Mouse (Mus musculus): ENCODE measurements around the gene Hes1. TPM values are rescaled to one million over a fixed set of nuclear protein-coding genes. Genes with fewer than 3 reads are reported as not detected.

Hes1 gene
- polyA plus RNA-seq, 1 experiment from 2014 or later = 23.2 TPM

GRCm38 (mm10) chr16:30034521-30034920 lies 29.7 kb upstream of the Hes1 start:
- H3K4me3 ChIP-seq = no peak overlapping the region
- no peaks in the 10 kb centered on the region for H3K36me3 ChIP-seq
- peaks cover 18% of the 10 kb centered on the region for H3K4me1 ChIP-seq (replicated peaks)
- no peak overlapping the region for H3K4me2 ChIP-seq
- H3K27me3 ChIP-seq = peaks cover 5% of the 10 kb centered on the region; the same call in 1 of the 2 replicates
- no peak overlapping the region for H3K27ac ChIP-seq
- no peaks in the 10 kb centered on the region for H3K9me3 ChIP-seq (replicated peaks)
- WGBS = 20% methylated on average over 6 of the region's 6 CpGs
- ATAC-seq (replicated peaks; ENCODE audit: insufficient number of reproducible peaks, insufficient read depth, low FRiP score, low read depth) = 0 out of 2 replicates have a peak, but pooled peaks have one; percentile 44
- H3K9ac ChIP-seq = no peak overlapping the region

DNA sequence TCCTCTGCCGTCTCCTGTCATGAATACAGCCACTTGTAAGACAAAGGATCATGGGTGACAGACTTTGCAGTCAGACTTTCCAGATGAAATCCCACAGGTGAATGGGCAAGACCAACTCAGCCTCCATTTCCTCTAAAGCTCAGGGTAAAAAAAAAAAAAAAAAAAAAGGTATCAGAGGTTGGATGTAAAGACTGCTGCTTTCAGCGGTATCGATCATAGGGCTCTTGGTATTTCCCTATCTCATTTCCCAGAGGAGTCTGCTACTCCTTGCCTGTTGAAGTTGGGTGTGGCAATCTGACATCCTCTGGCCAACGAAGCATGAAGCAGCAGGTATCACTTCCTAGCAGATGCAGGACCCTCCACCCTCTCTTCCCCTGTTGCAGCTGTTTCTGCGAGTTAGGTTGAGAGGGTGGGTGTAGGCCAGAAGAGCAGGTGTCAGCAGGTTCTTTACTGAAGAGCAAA lies 29.2 kb upstream of the Hes1 start:
- Histone ChIP-seq H3K36me3 (no peaks in the 10 kb centered on the region), H3K4me2 (no peak overlapping the region), H3K27me3 (peaks cover 5% of the 10 kb centered on the region; the same call in 1 of the 2 replicates), H3K27ac (no peak overlapping the region), H3K9ac (no peak overlapping the region), H3K4me1 (replicated peaks) (peaks cover 18% of the 10 kb centered on the region), H3K4me3 (no peak overlapping the region), H3K9me3 (replicated peaks) (no peaks in the 10 kb centered on the region)
- 54% methylated on average over 5 of the region's 5 CpGs for WGBS
- ATAC-seq (replicated peaks; ENCODE audit: insufficient number of reproducible peaks, insufficient read depth, low FRiP score, low read depth) = no peak

GRCm38 (mm10) chr16:30036104-30036503 lies 28.1 kb upstream of the Hes1 start:
- 79% methylated on average over 3 of the region's 3 CpGs for WGBS
- H3K4me3 ChIP-seq = no peak overlapping the region
- H3K27me3 ChIP-seq = peaks cover 5% of the 10 kb centered on the region; the same call in 1 of the 2 replicates
- H3K9ac ChIP-seq = no peak overlapping the region
- no peak for ATAC-seq (replicated peaks; ENCODE audit: insufficient number of reproducible peaks, insufficient read depth, low FRiP score, low read depth)
- H3K4me2 ChIP-seq = no peak overlapping the region
- H3K27ac ChIP-seq = no peak overlapping the region
- peaks cover 18% of the 10 kb centered on the region for H3K4me1 ChIP-seq (replicated peaks)
- H3K36me3 ChIP-seq = no peaks in the 10 kb centered on the region
- H3K9me3 ChIP-seq (replicated peaks) = no peaks in the 10 kb centered on the region

DNA sequence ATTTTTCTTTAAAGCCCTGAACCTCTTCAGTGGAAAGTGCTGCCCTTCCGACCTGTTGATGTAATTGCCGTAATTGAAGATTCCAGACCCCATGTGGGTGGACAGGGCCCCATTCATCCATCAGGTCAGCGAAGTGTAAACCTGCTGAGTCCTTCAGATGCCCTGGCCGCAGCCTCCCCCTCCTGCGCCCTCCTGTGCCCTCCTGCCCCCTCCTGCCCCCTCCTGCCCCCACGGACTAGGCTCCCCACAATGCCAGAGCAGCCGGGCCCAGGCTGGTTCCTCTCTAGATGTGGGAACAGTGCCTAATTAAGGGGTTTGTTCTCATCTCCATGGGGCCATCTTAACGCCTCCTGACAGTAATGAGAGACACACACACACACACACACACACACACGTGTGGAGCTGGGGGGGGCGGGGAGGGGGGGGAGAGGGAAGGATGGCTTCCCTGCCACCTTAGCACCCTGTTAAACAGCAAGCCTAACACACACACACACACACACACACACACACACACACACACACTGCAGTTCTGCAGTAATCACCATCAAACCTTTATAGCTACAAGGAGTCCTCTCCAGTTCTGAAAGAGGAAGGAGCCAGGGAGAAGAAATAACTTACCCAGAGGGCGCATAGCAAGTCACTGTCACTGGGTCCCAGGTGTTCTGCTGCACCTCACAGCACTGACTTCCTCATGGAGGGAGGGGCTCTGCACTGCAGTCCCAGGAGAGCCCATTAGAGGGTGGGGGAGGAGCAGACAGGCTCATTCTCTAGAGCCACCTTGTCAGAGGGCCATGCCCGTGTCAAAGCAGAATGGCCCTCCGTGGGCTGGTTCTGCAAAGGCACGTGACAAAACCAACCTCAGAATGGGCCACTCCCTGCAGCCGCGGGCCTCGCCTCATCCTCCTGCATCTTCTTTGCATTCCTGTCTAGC lies 25.3 kb upstream of the Hes1 start:
- WGBS = 38% methylated on average over 16 of the region's 17 CpGs
- no peak overlapping the region for H3K4me3 ChIP-seq

GRCm38 (mm10) chr16:30039841-30040240 lies 24.3 kb upstream of the Hes1 start:
- Histone ChIP-seq H3K36me3 (no peaks in the 10 kb centered on the region), H3K4me1 (replicated peaks) (peaks cover 4% of the 10 kb centered on the region), H3K9me3 (replicated peaks) (no peaks in the 10 kb centered on the region), H3K27me3 (peaks cover 9% of the 10 kb centered on the region; the same call in 1 of the 2 replicates), H3K27ac (no peak overlapping the region), H3K4me2 (no peak overlapping the region), H3K4me3 (no peak overlapping the region), H3K9ac (no peak overlapping the region)
- ATAC-seq (replicated peaks; ENCODE audit: insufficient number of reproducible peaks, insufficient read depth, low FRiP score, low read depth) = no peak
- 81% methylated on average over 2 of the region's 2 CpGs for WGBS

More for the DNA sequence above, 25.3 kb upstream of the Hes1 start:
- Histone ChIP-seq H3K27me3 (peaks cover 5% of the 10 kb centered on the region; the same call in 1 of the 2 replicates), H3K4me2 (no peak overlapping the region), H3K27ac (no peak overlapping the region), H3K9ac (no peak overlapping the region), H3K4me1 (replicated peaks) (peaks cover 13% of the 10 kb centered on the region), H3K9me3 (replicated peaks) (no peaks in the 10 kb centered on the region), H3K36me3 (no peaks in the 10 kb centered on the region)
- 0 out of 2 replicates have a peak, but pooled peaks have one; percentile 27 for ATAC-seq (replicated peaks; ENCODE audit: insufficient number of reproducible peaks, insufficient read depth, low FRiP score, low read depth)

- ATAC-seq (replicated peaks; ENCODE audit: insufficient number of reproducible peaks, insufficient read depth, low FRiP score, low read depth) = no peak
- Histone ChIP-seq H3K27ac (no peak overlapping the region), H3K9ac (no peak overlapping the region), H3K4me2 (no peak overlapping the region), H3K27me3 (0 out of 2 replicates have a peak, but pooled peaks cover 6% of the 10 kb centered on the region), H3K9me3 (replicated peaks) (no peaks in the 10 kb centered on the region), H3K36me3 (no peaks in the 10 kb centered on the region), H3K4me1 (replicated peaks) (peaks cover 14% of the 10 kb centered on the region), H3K4me3 (no peak overlapping the region)
- WGBS = 69% methylated on average over 4 of the region's 4 CpGs
These were observed 21.3 kb upstream of the Hes1 start for GRCm38 (mm10) chr16:30042859-30043258.

DNA sequence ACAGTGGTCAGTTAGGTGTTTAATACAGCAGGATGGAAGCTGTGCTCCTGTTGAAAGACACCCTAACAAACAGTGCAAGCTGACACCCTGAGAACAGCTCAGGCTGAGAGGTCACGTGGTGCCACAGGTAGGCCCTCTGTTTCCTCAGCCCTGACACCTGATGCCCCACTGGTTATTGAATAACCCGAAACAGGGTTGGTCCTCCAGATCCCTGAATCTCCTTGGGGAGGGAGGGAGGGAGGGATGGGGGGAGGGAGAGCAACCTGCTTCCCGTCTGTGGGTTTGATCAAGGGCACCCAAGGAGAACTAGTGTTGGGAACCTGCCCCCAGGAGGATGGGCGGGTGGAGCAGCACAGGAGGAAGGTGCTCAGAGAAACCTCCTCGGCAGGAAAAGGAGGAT lies 18.6 kb upstream of the Hes1 start:
- no peak overlapping the region for H3K4me3 ChIP-seq
- H3K4me2 ChIP-seq = no peak overlapping the region
- H3K4me1 ChIP-seq (replicated peaks) = peaks cover 11% of the 10 kb centered on the region
- H3K27ac ChIP-seq = no peak overlapping the region
- H3K9ac ChIP-seq = no peak overlapping the region
- H3K9me3 ChIP-seq (replicated peaks) = no peaks in the 10 kb centered on the region
- 0 out of 2 replicates have a peak, but pooled peaks cover 6% of the 10 kb centered on the region for H3K27me3 ChIP-seq
- 55% methylated on average over 5 of the region's 5 CpGs for WGBS
- no peak for ATAC-seq (replicated peaks; ENCODE audit: insufficient number of reproducible peaks, insufficient read depth, low FRiP score, low read depth)
- H3K36me3 ChIP-seq = no peaks in the 10 kb centered on the region

- Histone ChIP-seq H3K4me3 (no peak overlapping the region), H3K4me2 (no peak overlapping the region), H3K36me3 (no peaks in the 10 kb centered on the region), H3K4me1 (replicated peaks) (peaks cover 13% of the 10 kb centered on the region), H3K9ac (no peak overlapping the region), H3K9me3 (replicated peaks) (no peaks in the 10 kb centered on the region), H3K27ac (no peak overlapping the region), H3K27me3 (0 out of 2 replicates have a peak, but pooled peaks cover 6% of the 10 kb centered on the region)
- WGBS = 89% methylated on average over 7 of the region's 7 CpGs
- no peak for ATAC-seq (replicated peaks; ENCODE audit: insufficient number of reproducible peaks, insufficient read depth, low FRiP score, low read depth)
These were observed 17.2 kb upstream of the Hes1 start for GRCm38 (mm10) chr16:30047010-30047409.

DNA sequence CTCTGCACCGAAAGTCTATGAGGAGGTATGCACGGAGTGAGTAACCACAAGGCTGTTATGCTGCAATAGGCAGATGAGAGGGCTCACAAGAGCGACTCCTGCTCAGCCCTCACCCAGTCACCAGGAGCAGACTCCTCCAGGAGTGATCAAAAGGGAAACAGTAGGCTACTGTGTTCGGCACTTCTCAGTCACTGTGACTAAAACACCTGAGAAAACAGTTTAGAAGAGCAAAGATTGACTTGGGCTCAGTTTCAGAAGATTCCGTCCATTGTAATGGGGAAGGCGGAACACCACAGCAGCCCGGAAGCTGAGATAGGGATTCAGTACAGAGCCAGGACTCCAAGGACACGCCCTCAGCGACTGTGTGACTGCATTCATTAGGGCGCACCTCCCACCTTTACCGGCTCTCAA lies 16.8 kb upstream of the Hes1 start:
- no peak overlapping the region for H3K4me2 ChIP-seq
- no peaks in the 10 kb centered on the region for H3K9me3 ChIP-seq (replicated peaks)
- 39% methylated on average over 11 of the region's 11 CpGs for WGBS
- H3K4me3 ChIP-seq = no peak overlapping the region
- H3K27me3 ChIP-seq = 0 out of 2 replicates have a peak, but pooled peaks cover 6% of the 10 kb centered on the region
- H3K9ac ChIP-seq = no peak overlapping the region
- H3K4me1 ChIP-seq (replicated peaks) = peaks cover 16% of the 10 kb centered on the region
- ATAC-seq (replicated peaks; ENCODE audit: insufficient number of reproducible peaks, insufficient read depth, low FRiP score, low read depth) = peak; percentile 57; the same call in 1 of the 2 replicates
- H3K36me3 ChIP-seq = no peaks in the 10 kb centered on the region
- no peak overlapping the region for H3K27ac ChIP-seq

- no peaks in the 10 kb centered on the region for H3K27me3 ChIP-seq
- H3K4me3 ChIP-seq = no peak overlapping the region
- ATAC-seq (replicated peaks; ENCODE audit: insufficient number of reproducible peaks, insufficient read depth, low FRiP score, low read depth) = no peak
- no peak overlapping the region for H3K27ac ChIP-seq
- H3K9ac ChIP-seq = no peak overlapping the region
- peaks cover 19% of the 10 kb centered on the region for H3K4me1 ChIP-seq (replicated peaks)
- H3K9me3 ChIP-seq (replicated peaks) = no peaks in the 10 kb centered on the region
- H3K36me3 ChIP-seq = no peaks in the 10 kb centered on the region
- H3K4me2 ChIP-seq = no peak overlapping the region
- 63% methylated on average over 10 of the region's 10 CpGs for WGBS
These were observed 13.3 kb upstream of the Hes1 start for GRCm38 (mm10) chr16:30050767-30051490.

DNA sequence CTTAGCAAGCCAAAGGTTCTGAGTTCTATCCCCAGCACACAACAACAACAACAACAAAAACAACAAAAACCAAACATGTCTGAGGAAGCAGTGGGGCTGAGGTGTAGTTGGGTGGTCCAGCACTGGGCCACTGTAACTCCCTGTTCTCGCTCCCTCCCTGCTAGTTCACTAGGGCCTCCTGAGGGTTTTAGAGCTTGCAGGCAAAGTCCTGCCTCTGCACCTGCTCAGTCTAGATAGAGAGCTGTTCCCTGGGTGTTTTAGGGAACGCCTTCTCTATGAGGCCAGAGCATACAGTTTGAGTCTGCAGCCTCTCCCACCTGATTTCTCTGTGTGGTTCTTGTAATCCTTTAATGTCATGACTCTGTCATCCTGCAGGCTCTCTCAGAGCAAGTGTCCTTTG lies 11.9 kb upstream of the Hes1 start:
- no peak overlapping the region for H3K4me3 ChIP-seq
- peaks cover 23% of the 10 kb centered on the region for H3K4me1 ChIP-seq (replicated peaks)
- H3K27ac ChIP-seq = no peak overlapping the region
- no peaks in the 10 kb centered on the region for H3K9me3 ChIP-seq (replicated peaks)
- H3K4me2 ChIP-seq = no peak overlapping the region
- no peaks in the 10 kb centered on the region for H3K27me3 ChIP-seq
- no peaks in the 10 kb centered on the region for H3K36me3 ChIP-seq
- no peak overlapping the region for H3K9ac ChIP-seq
- 81% methylated on average over 2 of the region's 2 CpGs for WGBS
- no peak for ATAC-seq (replicated peaks; ENCODE audit: insufficient number of reproducible peaks, insufficient read depth, low FRiP score, low read depth)

All from heart, embryonic 15.5 days (tissue).